Mouse (Mus musculus) spleen, adult 2 months (tissue): ENCODE results near the gene Sft2d1.

Experiments
- CTCF ChIP-seq: fragments of 200-500 bp; IDR thresholded peaks from 2 replicates; pipeline ENCODE4 v1.5.1; 2011; ENCODE audit warnings: mild to moderate bottlenecking, inconsistent platforms; ENCODE audit not compliant: insufficient read depth, insufficient read length, insufficient replicate concordance; ENCODE audit errors: extremely low read depth
- POLR2A ChIP-seq: fragments of 200-500 bp; IDR thresholded peaks from 2 replicates; pipeline ENCODE4 v1.6.1; 2011; ENCODE audit warnings: low read depth, low read length, inconsistent platforms

DNA sequence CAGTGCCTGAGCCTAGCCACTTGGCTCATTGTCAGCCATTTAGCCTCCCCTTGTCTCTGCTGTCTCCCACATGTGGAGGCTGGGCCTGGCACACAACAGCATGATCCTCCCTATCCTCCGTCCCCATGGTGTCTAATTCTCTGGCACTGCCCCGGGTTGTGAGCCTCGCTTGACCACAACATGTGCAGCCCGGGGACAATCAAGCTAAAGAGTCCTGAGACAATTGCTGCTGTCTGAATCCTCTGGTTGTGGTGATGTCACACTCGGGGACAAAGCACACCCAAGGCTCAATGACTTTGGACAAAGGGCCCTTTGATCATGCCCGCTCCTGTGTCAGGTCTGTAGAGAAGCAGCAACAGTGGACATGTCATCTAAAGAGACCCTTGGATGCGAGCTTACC, 40.2 kb downstream of the Sft2d1 start:
- TF ChIP-seq CTCF (no peak), POLR2A (no peak)
